Mouse (Mus musculus): ENCODE data around the gene Mto1. TPM values are rescaled to one million over a fixed set of nuclear protein-coding genes. Genes with fewer than 3 reads are reported as not detected.

Mto1 gene
- polyA plus RNA-seq, 1 experiment from 2014 or later = 25.1 TPM

DNA sequence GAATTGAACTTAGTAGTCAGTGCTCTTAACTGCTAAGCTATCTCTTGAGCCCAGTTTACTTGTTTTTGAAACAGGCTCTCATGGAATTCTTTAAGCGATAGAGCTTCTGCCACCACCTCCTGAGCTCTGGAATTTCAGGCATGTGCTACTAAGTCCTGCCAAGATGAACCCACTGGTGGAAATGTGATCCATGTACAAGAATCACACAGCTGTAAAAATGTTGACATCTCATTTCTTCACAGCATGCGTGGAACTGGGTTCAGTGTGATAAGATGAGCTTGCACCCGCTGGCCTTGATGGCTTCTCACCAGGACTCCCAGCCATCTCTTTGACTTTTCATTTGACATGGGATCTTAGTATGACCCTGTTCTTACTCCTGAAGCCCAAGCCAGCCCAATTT, 52.4 kb downstream of the Mto1 start:
- peaks cover 32% of the 10 kb centered on the region for H3K4me1 ChIP-seq (replicated peaks)
- H3K4me3 ChIP-seq = no peak overlapping the region
- DNase-seq (ENCODE audit: low spot score) = no peak
- no peaks in the 10 kb centered on the region for H3K27me3 ChIP-seq (ENCODE audit: insufficient read depth, poor library complexity, severe bottlenecking)
- no peak overlapping the region for H3K27ac ChIP-seq
- H3K9me3 ChIP-seq = no peaks in the 10 kb centered on the region
- 65% methylated on average over 3 of the region's 3 CpGs for WGBS
- H3K36me3 ChIP-seq = no peaks in the 10 kb centered on the region

DNA sequence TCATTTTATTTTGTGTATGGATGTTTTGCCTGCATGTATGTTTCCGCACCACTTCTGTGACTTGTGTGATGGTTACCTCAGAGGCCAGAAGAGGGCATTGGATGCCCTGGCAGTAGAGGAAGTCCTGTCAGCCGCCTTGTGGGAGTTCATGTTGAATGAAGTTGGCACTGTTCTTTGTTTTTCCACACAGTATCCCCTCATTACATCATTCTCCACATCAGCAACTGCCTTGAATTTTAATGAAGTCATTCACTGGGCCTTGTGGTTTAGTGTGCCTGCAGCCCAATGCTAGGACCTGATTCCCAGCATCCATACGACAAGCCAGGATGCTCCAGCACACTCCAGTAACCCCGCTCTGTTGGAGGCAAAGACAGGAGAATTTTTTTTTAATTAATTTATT, 53.3 kb downstream of the Mto1 start:
- no peak for DNase-seq (ENCODE audit: low spot score)
- H3K4me1 ChIP-seq (replicated peaks) = peaks cover 35% of the 10 kb centered on the region
- H3K36me3 ChIP-seq = no peaks in the 10 kb centered on the region
- H3K27ac ChIP-seq = no peak overlapping the region; the same call in 1 of the 2 replicates
- no peaks in the 10 kb centered on the region for H3K27me3 ChIP-seq (ENCODE audit: insufficient read depth, poor library complexity, severe bottlenecking)
- no peak overlapping the region for H3K4me3 ChIP-seq
- WGBS = 84% methylated on average over 4 of the region's 4 CpGs
- no peaks in the 10 kb centered on the region for H3K9me3 ChIP-seq

DNA sequence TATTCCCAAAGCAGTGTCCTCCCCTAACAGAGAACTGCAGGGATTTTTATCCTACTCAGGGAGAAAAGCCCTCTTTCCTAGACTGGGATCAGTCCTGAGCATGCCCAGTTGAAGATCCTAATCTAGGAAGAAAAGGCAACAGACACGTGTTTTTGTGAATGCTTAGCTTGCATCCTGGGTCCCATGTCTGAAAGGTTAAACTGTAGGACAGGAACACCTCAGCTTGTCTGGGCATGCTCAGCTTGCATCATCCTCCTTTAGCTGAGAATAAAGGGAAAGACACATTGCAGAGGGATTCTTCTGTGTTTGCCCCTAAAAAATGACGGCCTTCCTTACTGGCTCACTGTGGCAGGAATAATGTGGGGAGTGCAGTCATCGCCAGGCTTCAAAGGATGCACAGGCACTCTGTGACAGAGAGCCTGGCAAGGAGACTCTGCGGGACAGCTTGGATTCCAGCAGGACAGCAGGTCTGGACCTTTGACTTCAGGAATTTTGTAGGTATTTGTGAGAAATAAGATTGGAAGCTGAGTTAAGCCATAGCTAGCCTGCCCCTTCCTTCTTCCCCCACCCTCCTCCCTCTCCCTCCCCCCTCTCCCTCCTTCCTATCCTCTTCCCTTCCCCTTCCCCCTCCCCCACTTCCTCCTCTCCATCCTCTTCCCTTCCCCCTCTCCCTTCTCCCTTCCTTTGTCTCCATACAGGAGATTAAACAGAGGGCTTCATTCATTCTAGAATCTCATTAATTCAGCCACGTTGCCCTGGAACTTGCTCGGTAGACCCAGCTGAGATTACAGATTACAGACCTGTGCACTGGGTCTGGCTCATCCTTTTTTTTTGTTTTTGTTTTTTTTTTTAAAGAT, 55.4 kb downstream of the Mto1 start:
- Histone ChIP-seq H3K4me1 (replicated peaks) (peaks cover 36% of the 10 kb centered on the region), H3K9me3 (no peaks in the 10 kb centered on the region), H3K27me3 (ENCODE audit: insufficient read depth, poor library complexity, severe bottlenecking) (no peaks in the 10 kb centered on the region), H3K4me3 (peak overlapping the region; percentile 31), H3K36me3 (no peaks in the 10 kb centered on the region), H3K27ac (peak overlapping the region; percentile 93)
- DNase-seq (ENCODE audit: low spot score) = peak; percentile 55
- WGBS = 4% methylated on average over 6 of the region's 6 CpGs

DNA sequence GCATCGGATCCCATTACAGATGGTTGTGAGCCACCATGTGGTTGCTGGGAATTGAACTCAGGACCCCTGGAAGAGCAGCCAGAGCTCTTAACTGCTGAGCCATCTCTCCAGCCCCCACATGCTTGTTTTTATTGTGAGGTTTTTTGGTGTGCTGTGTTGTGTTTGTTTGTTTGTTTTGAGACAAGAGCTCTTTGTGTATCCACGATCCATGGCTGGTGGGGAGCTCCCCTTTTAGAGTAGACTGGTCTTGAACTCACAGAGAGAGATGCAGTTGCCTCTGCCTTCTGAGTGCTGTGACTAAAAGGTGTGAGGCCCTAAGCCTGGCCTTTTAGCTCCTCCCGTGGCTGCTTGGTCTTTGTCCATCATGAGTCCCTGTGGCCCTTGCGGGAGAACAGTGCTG, 56.1 kb downstream of the Mto1 start:
- Histone ChIP-seq H3K4me3 (no peak overlapping the region), H3K36me3 (no peaks in the 10 kb centered on the region), H3K9me3 (no peaks in the 10 kb centered on the region), H3K27me3 (ENCODE audit: insufficient read depth, poor library complexity, severe bottlenecking) (no peaks in the 10 kb centered on the region), H3K27ac (peak overlapping the region; percentile 93), H3K4me1 (replicated peaks) (peaks cover 36% of the 10 kb centered on the region)
- no peak for DNase-seq (ENCODE audit: low spot score)
- WGBS = 67% methylated on average over 4 of the region's 4 CpGs

DNA sequence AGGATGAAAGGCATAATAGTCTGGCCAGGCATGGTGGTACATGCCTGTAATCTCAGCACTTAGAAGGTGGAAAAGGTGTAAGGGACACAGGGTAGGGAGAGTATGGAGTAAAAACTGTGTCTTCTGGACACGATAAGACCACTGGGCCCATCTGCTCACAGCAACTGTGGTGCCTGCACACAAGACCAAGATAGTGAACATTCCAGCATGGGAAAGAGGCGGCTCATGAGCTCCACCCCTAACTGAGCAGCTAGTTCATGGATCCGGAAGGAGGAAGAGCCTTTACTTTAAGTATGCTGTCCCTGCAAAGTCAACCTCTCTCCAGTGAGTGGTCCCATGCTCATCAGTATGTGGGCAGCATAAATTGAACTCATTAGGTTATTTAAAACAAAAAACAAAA, 56.7 kb downstream of the Mto1 start:
- WGBS = 90% methylated on average over 3 of the region's 3 CpGs
- Histone ChIP-seq H3K27ac (peak overlapping the region; percentile 93), H3K4me3 (no peak overlapping the region), H3K4me1 (replicated peaks) (peaks cover 36% of the 10 kb centered on the region), H3K36me3 (no peaks in the 10 kb centered on the region), H3K9me3 (no peaks in the 10 kb centered on the region), H3K27me3 (ENCODE audit: insufficient read depth, poor library complexity, severe bottlenecking) (no peaks in the 10 kb centered on the region)
- DNase-seq (ENCODE audit: low spot score) = no peak

DNA sequence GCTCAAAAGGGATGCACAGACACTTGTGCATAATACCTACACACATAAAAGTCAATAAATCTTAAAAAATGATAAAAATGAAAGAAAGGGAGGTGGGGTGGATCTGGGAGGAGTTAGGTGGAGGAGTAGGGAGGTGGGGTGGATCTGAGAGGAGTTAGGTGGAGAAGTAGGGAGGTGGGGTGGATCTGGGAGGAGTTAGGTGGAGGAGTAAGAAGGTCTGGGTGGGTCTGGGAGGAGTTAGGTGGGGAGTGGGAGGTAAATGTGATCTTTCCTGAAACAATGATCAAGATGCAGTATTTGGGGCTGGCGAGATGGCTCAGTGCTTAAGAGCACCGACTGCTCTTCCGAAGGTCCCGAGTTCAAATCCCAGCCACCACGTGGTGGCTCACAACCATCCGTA, 57.2 kb downstream of the Mto1 start:
- H3K4me3 ChIP-seq = no peak overlapping the region
- H3K9me3 ChIP-seq = no peaks in the 10 kb centered on the region
- H3K4me1 ChIP-seq (replicated peaks) = peaks cover 35% of the 10 kb centered on the region
- WGBS = 91% methylated on average over 6 of the region's 6 CpGs
- no peak for DNase-seq (ENCODE audit: low spot score)
- H3K27ac ChIP-seq = 0 out of 2 replicates have a peak overlapping the region, but pooled peaks have one; percentile 93
- no peaks in the 10 kb centered on the region for H3K27me3 ChIP-seq (ENCODE audit: insufficient read depth, poor library complexity, severe bottlenecking)
- no peaks in the 10 kb centered on the region for H3K36me3 ChIP-seq

DNA sequence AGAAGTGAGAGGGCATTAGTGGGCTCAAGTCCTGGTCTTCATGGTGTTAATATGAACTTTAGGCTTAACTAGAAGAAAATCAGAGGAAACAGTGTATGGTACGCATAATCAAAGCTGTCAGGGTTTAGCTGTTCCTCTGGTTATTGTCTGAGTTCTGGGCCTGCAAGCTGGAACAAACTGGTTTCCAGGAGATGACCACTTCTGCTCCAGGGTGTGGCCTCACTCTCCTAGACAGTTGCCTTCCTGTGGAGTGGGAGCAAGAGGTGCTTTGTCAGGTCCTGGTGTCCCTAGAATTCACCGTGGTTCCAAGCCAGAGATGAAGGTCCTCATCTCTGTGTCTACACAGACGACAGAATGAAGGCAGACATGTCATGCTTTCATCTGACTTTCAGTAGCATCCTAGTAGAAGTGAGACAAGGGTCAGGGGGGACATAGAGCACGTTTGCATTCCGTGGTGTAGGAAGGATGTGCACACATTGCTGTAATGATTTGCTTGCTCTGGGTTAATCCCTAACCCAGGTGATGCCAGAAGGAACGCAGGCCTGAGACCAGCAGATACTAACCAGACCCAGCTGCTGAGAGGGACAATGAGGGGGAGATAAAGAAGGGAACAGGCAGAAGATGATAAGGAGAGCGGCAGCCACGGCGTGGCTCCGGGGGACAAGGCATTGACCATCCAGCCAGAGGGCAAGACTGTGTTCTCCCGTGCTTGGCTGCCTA, 58.2 kb downstream of the Mto1 start:
- no peaks in the 10 kb centered on the region for H3K9me3 ChIP-seq
- no peak overlapping the region for H3K4me3 ChIP-seq
- DNase-seq (ENCODE audit: low spot score) = no peak
- H3K27me3 ChIP-seq (ENCODE audit: insufficient read depth, poor library complexity, severe bottlenecking) = no peaks in the 10 kb centered on the region
- H3K36me3 ChIP-seq = no peaks in the 10 kb centered on the region
- H3K27ac ChIP-seq = 0 out of 2 replicates have a peak overlapping the region, but pooled peaks have one; percentile 9
- H3K4me1 ChIP-seq (replicated peaks) = peaks cover 31% of the 10 kb centered on the region
- 74% methylated on average over 11 of the region's 11 CpGs for WGBS

DNA sequence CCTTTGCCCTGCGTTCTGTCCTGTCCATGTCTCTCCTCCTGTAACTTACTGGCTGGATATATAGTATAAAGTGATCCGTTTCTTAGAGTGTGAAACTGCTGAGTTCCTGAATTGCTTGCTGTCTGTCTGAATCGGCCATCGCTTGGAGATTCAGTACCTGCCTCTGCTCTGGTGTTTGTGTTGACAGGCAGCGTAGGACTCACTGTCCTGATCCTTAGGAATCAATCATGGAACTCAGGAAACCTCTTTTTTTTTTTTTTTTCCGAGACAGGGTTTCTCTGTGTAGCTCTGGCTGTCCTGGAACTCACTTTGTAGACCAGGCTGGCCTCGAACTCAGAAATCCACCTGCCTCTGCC, 58.7 kb downstream of the Mto1 start:
- H3K9me3 ChIP-seq = no peaks in the 10 kb centered on the region
- H3K4me1 ChIP-seq (replicated peaks) = peaks cover 28% of the 10 kb centered on the region
- WGBS = 88% methylated on average over 7 of the region's 7 CpGs
- H3K4me3 ChIP-seq = no peak overlapping the region
- 0 out of 2 replicates have a peak overlapping the region, but pooled peaks have one; percentile 9 for H3K27ac ChIP-seq
- DNase-seq (ENCODE audit: low spot score) = no peak
- no peaks in the 10 kb centered on the region for H3K27me3 ChIP-seq (ENCODE audit: insufficient read depth, poor library complexity, severe bottlenecking)
- H3K36me3 ChIP-seq = no peaks in the 10 kb centered on the region

DNA sequence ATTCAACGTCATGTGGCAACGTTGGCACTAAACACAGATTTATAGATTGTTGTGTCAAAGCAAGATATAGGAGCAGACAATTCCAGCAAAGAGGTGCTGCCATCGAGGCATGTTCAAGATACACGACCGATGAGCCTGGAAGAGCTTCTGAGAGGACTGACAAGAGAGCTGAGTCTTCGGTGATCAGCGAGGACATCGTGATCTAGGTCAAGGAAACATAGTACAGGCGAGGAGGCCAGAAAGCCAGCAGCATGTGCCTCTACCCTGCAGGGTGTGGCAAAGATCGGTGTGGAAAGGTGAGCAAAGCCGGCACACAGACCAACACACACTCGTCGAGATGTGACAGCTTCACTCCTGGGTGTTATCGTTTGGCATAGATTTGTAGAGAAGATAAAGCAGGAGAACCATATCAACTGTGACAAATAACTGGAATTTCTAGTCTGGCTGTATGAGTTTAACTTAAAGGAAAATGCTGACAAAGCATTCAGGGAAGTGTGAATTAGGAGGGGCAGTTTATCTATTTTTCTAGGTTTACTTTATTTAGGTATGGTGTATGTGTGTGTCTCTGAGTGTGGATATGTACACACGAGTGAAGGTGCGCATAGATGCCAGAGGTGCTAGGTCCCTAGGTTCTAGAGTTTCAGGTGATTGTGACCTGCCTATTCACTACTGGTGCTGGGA, 60.2 kb downstream of the Mto1 start:
- peaks cover 16% of the 10 kb centered on the region for H3K4me1 ChIP-seq (replicated peaks)
- no peak for DNase-seq (ENCODE audit: low spot score)
- no peak overlapping the region for H3K27ac ChIP-seq
- H3K9me3 ChIP-seq = no peaks in the 10 kb centered on the region
- H3K27me3 ChIP-seq (ENCODE audit: insufficient read depth, poor library complexity, severe bottlenecking) = no peaks in the 10 kb centered on the region
- H3K36me3 ChIP-seq = no peaks in the 10 kb centered on the region
- 91% methylated on average over 16 of the region's 16 CpGs for WGBS
- no peak overlapping the region for H3K4me3 ChIP-seq

DNA sequence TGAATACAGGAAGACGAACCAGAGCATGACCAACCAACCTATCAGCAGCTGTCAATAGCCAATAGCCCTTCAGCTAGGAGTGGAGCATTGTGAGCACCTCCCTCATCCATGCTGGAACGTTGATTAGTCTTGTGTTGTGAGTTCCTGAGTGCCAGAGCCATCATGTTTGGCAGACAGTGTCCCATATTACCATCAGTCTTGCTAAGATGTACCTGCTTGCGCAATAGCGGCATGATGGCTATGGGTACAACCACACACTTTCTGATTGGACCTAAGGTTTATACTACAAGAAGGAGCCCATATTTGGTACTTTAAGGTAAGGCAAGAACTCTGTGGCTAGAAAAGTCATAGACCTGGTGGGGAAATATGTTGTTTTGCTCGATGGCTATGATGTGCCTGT, 63.7 kb downstream of the Mto1 start:
- no peaks in the 10 kb centered on the region for H3K9me3 ChIP-seq
- no peak overlapping the region for H3K4me3 ChIP-seq
- H3K27ac ChIP-seq = no peak overlapping the region
- no peaks in the 10 kb centered on the region for H3K36me3 ChIP-seq
- no peaks in the 10 kb centered on the region for H3K27me3 ChIP-seq (ENCODE audit: insufficient read depth, poor library complexity, severe bottlenecking)
- WGBS = 95% methylated on average over 5 of the region's 5 CpGs
- DNase-seq (ENCODE audit: low spot score) = no peak
- H3K4me1 ChIP-seq (replicated peaks) = no peaks in the 10 kb centered on the region

DNA sequence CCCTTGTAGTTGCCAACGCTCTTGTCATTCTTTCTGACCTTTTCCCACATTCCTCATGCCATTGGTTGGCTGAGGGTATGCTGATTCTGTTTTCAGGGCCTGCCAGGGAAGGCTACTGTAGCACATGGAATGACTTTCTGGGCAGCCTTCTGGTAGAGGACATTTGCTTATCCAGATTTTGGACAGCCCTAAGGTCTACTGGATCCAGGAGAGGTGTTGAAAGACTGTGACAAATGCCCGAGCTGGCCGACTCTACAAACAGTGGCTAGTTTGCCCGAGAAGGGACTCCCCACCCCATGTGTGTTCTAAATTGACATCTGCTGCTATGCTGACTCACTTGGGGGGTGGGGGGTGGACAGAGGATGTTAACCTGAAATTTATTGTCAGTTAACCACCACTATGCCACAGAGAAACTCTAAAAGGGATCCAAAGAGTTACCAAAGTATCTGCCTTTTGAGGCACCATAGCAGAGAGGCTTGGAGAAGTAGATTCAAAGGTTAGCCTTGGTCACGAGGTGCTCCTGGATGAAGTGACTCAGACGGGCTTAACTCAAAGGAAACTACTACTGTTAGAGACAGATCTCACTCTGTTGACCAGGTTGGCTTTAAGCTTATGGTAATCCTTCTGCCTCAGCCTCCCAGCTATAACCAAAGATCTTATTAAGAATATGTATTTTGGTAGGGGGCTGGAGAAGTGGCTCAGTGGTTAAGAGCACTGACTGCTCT, 65.9 kb downstream of the Mto1 start:
- no peaks in the 10 kb centered on the region for H3K27me3 ChIP-seq (ENCODE audit: insufficient read depth, poor library complexity, severe bottlenecking)
- H3K4me1 ChIP-seq (replicated peaks) = no peaks in the 10 kb centered on the region
- no peak overlapping the region for H3K4me3 ChIP-seq
- WGBS = 81% methylated on average over 6 of the region's 6 CpGs
- H3K36me3 ChIP-seq = no peaks in the 10 kb centered on the region
- no peak for DNase-seq (ENCODE audit: low spot score)
- no peak overlapping the region for H3K27ac ChIP-seq
- H3K9me3 ChIP-seq = no peaks in the 10 kb centered on the region

DNA sequence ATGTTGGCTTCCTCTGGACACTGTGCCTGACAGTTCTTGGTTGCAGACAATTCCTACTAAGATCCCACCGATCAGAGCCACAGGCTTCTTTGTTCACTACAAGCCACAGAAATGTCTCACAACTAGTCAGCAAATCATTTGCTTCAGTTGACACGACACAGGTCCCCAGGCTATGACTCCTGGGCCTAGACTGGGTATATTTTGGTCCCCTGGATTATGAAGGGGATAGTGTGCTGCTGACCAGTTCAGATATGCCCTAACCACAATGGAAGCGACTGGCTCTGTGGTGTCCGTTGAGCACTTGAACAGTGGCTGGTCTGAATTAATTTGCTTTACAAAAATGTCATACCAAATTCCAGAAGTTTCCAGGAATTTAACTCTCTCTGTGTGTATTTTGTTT, 66.7 kb downstream of the Mto1 start:
- WGBS = 84% methylated on average over 4 of the region's 4 CpGs
- Histone ChIP-seq H3K9me3 (no peaks in the 10 kb centered on the region), H3K36me3 (no peaks in the 10 kb centered on the region), H3K4me1 (replicated peaks) (peaks cover 2% of the 10 kb centered on the region; the same call in 1 of the 2 replicates), H3K27me3 (ENCODE audit: insufficient read depth, poor library complexity, severe bottlenecking) (no peaks in the 10 kb centered on the region), H3K4me3 (no peak overlapping the region), H3K27ac (no peak overlapping the region)
- no peak for DNase-seq (ENCODE audit: low spot score)
